Mouse (Mus musculus): ENCODE results near the gene Ccdc22.

DNA sequence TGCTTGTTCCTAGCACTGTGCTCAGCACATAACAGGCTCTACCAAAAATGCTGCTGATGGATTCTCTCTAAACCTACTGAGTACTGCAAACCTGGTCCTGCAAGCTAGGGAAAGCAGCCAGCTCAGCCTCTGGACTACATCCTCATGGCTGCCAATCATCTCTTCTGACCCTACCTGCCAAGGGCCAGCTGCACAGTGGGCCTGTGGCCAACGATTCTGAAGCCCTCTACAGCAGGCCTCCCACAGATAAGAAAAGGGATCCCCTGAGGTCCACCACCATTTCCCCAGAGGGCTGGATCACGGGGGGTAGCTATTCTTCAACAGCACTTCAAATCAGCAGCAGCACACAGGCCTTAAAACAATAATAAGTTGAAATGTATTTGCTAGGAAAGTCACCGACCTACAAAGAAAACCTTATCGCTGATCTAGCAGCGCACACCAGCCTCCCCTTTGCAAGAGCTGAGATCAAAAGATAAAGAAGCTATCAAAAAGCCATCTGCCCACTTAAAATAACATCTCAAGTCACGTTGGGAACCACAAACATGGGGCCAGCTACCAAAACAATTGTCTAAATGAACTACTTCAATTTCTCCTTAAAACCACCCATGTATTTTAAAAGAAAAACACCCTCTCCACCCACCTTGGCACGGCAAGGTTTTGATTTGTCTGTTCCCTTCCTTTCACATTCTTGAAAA lies 34.7 kb downstream of the Ccdc22 start:
- no peak for TF ChIP-seq HCFC1 (IDR thresholded peaks at IDR 0.05; ENCODE audit: borderline replicate concordance, insufficient read depth, low read length)
- no peak for TF ChIP-seq CHD2 (IDR thresholded peaks at IDR 0.05; ENCODE audit: low read depth, low read length)
